Mouse (Mus musculus): ENCODE data around the gene Pigl. TPM values are rescaled to one million over a fixed set of nuclear protein-coding genes. Genes with fewer than 3 reads are reported as not detected.

The Pigl gene
- polyA plus RNA-seq (2015; fragmentation: Nextera tagmentation; extraction: Ambion mirVana), result 6.2 and 6.9 TPM in 2 replicates

DNA sequence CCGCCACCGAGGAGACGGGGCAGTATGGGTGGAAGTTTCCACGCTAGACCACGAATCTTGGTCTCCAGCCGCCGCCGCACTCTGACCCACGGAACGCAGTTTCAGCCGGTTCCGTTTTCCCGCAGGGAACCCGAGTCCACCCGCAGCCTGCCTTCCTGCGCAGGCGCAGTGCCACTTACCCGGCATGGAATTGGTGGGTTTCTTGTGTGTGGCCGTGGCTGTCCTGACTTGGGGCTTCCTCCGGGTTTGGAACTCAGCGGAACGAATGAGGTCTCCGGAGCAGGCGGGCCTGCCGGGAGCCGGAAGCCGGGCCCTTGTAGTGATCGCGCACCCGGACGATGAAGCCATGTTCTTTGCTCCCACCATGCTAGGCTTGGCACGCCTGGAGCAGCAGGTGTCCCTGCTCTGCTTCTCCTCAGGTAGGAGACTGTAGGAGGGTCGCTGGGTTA, at the start of gene Pigl, which contains the start of gene Ncor1:
Gene Pigl, plus strand, starts transcription at position 185 of the 449 bp plus-strand sequence.
Gene Ncor1, minus strand, starts transcription at position 266 of the 449 bp plus-strand sequence.
- under 1% methylated on average over 33 of the region's 33 CpGs for WGBS
- peak within 1 kb of the TSS; percentile 97 for H3K9ac ChIP-seq (replicated peaks; ENCODE audit: low read depth, low read length)
- ATAC-seq, result peak; percentile 51

DNA sequence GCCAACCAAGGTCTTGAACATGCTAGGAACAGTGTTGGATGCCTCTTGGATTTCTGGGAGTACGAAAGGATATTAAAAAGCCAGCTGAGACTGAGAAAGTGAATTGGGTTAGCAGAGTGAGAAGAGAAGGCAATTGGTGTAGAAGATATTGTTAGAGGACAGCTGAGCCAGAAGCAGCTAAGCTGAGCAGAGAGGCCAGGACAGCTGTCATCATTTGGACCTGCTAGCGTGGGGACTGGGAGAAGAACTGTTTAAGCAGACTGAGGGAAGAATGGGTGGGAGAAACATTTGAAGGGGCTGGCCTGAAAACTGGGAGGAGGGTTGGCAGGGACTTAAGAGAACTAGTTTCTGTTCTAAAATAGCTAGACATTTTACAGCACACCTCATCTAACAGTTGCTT, 49.4 kb upstream of the Pigl start:
- Histone ChIP-seq H3K36me3 (ENCODE audit: control insufficient read depth, insufficient read depth) (peaks cover 6% of the 10 kb centered on the region; the same call in 1 of the 2 replicates), H3K4me3 (replicated peaks; ENCODE audit: low read length) (no peak overlapping the region), H3K27me3 (replicated peaks; ENCODE audit: control insufficient read depth, insufficient read depth, low read length) (no peaks in the 10 kb centered on the region), H3K9ac (replicated peaks; ENCODE audit: low read depth, low read length) (no peak overlapping the region), H3K27ac (ENCODE audit: low read length) (no peak overlapping the region), H3K4me1 (replicated peaks; ENCODE audit: control insufficient read depth, insufficient read depth, low read length) (no peaks in the 10 kb centered on the region), H3K4me2 (ENCODE audit: low read length) (no peak overlapping the region), H3K9me3 (ENCODE audit: control insufficient read depth, low read length) (no peaks in the 10 kb centered on the region)
- 87% methylated on average over 2 of the region's 2 CpGs for WGBS
- no peak for ATAC-seq

More for the DNA sequence above, at the start of gene Pigl, which contains the start of gene Ncor1:
- Histone ChIP-seq H3K9me3 (ENCODE audit: control insufficient read depth, low read length) (no peaks in the 10 kb centered on the region), H3K27ac (ENCODE audit: low read length) (peak within 1 kb of the TSS; percentile 95), H3K4me2 (ENCODE audit: low read length) (peak within 1 kb of the TSS; percentile 78), H3K36me3 (ENCODE audit: control insufficient read depth, insufficient read depth) (no peaks in the 10 kb centered on the region), H3K27me3 (replicated peaks; ENCODE audit: control insufficient read depth, insufficient read depth, low read length) (no peaks in the 10 kb centered on the region), H3K4me1 (replicated peaks; ENCODE audit: control insufficient read depth, insufficient read depth, low read length) (peaks cover 8% of the 10 kb centered on the region), H3K4me3 (replicated peaks; ENCODE audit: low read length) (peak within 1 kb of the TSS; percentile 86)

DNA sequence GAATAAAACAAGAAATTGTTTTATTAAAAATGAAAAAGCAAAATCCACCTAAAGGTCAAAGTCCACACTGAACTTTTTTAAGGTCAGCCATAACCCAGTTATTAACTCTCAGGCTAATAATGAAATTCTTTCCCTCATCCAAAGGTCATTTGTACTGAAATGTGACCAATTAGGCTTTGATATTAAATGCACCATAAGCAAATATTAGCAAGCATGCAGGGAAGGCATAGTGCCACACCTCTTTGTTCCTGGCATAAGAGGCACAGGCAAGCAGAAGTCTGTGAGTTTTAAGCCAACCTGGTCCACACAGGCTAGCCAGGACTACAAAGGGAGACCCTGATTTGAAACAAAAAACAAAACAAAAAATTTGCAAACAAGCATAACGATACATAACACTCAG, 48.6 kb upstream of the Pigl start:
- H3K4me3 ChIP-seq (replicated peaks; ENCODE audit: low read length), result no peak overlapping the region
- H3K27me3 ChIP-seq (replicated peaks; ENCODE audit: control insufficient read depth, insufficient read depth, low read length), result no peaks in the 10 kb centered on the region
- no peaks in the 10 kb centered on the region for H3K4me1 ChIP-seq (replicated peaks; ENCODE audit: control insufficient read depth, insufficient read depth, low read length)
- no peaks in the 10 kb centered on the region for H3K9me3 ChIP-seq (ENCODE audit: control insufficient read depth, low read length)
- no peak for ATAC-seq
- peaks cover 7% of the 10 kb centered on the region; the same call in 1 of the 2 replicates for H3K36me3 ChIP-seq (ENCODE audit: control insufficient read depth, insufficient read depth)
- H3K9ac ChIP-seq (replicated peaks; ENCODE audit: low read depth, low read length), result no peak overlapping the region
- 100% methylated on average over 1 of the region's 1 CpGs for WGBS
- H3K4me2 ChIP-seq (ENCODE audit: low read length), result no peak overlapping the region
- no peak overlapping the region for H3K27ac ChIP-seq (ENCODE audit: low read length)

DNA sequence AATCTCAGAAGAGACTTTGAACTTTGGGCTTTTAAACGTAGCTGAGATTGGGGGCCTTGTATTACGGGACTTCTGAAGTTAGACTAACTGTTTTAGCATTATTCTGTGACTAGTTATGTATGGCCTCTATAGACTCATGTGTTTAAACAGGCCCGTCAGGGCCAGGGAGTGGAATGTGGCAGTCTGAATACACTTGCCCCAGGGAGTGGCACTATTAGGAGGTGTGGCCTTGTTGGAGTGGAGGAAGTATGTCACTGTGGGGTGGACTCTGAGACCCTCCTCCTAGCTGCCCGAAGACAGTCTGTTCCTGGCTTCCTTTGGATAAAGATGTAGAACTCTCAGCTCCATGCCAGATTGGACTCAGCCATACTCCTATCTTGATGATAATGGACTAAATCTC, 43.2 kb upstream of the Pigl start:
- no peaks in the 10 kb centered on the region for H3K27me3 ChIP-seq (replicated peaks; ENCODE audit: control insufficient read depth, insufficient read depth, low read length)
- H3K9ac ChIP-seq (replicated peaks; ENCODE audit: low read depth, low read length), result no peak overlapping the region
- no peaks in the 10 kb centered on the region for H3K9me3 ChIP-seq (ENCODE audit: control insufficient read depth, low read length)
- H3K4me1 ChIP-seq (replicated peaks; ENCODE audit: control insufficient read depth, insufficient read depth, low read length), result no peaks in the 10 kb centered on the region
- no peak for ATAC-seq
- H3K4me2 ChIP-seq (ENCODE audit: low read length), result no peak overlapping the region
- no peak overlapping the region for H3K4me3 ChIP-seq (replicated peaks; ENCODE audit: low read length)
- 85% methylated on average over 4 of the region's 4 CpGs for WGBS
- H3K27ac ChIP-seq (ENCODE audit: low read length), result no peak overlapping the region
- peaks cover 9% of the 10 kb centered on the region for H3K36me3 ChIP-seq (ENCODE audit: control insufficient read depth, insufficient read depth)

DNA sequence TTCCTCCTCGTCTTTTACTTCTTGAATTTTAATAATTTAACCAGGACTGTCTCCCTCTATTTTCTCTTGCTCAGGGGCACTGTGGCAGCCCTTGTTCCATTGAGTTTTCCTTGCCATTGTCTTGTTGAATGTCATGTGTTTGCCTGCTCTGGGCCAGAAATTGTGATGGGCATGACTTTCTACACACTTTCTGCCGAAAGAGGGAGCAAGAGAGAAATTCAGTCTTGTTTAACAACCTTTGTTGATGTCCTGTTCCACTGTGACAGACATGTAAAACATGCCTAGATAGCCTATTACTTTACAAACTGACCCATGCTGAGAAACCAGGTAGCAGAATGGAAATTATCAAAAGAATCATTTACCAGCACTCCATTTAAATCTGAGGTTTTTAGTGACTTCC, 33.7 kb upstream of the Pigl start:
- ATAC-seq, result no peak
- 58% methylated on average over 2 of the region's 2 CpGs for WGBS
- no peak overlapping the region for H3K27ac ChIP-seq (ENCODE audit: low read length)

DNA sequence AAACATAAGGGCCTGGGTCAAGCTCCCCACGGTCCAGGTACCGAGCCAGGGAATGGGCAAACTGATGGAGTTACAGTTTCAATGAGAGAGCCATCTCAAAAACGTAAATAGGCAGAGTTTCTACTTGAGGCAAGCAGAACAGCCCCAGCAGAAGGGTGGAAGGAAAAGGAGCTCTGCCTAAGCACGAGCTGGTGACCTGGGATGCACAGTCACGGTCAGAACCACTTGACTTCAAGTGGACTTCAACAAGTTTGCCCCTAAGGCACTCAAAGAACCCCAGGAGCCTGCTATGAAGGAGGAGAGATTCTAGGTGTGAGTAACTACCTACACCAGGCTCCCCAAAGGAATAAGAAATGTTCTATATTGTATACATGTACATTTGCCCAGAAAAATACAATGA, 32.0 kb upstream of the Pigl start:
- 85% methylated on average over 5 of the region's 5 CpGs for WGBS
- Histone ChIP-seq H3K9ac (replicated peaks; ENCODE audit: low read depth, low read length) (no peak overlapping the region), H3K27ac (ENCODE audit: low read length) (no peak overlapping the region), H3K4me1 (replicated peaks; ENCODE audit: control insufficient read depth, insufficient read depth, low read length) (no peaks in the 10 kb centered on the region), H3K27me3 (replicated peaks; ENCODE audit: control insufficient read depth, insufficient read depth, low read length) (no peaks in the 10 kb centered on the region), H3K4me2 (ENCODE audit: low read length) (no peak overlapping the region), H3K4me3 (replicated peaks; ENCODE audit: low read length) (no peak overlapping the region), H3K9me3 (ENCODE audit: control insufficient read depth, low read length) (no peaks in the 10 kb centered on the region), H3K36me3 (ENCODE audit: control insufficient read depth, insufficient read depth) (peaks cover 8% of the 10 kb centered on the region)
- no peak for ATAC-seq

More for the DNA sequence above, 33.7 kb upstream of the Pigl start:
- Histone ChIP-seq H3K9me3 (ENCODE audit: control insufficient read depth, low read length) (no peaks in the 10 kb centered on the region), H3K4me1 (replicated peaks; ENCODE audit: control insufficient read depth, insufficient read depth, low read length) (no peaks in the 10 kb centered on the region), H3K4me3 (replicated peaks; ENCODE audit: low read length) (no peak overlapping the region), H3K9ac (replicated peaks; ENCODE audit: low read depth, low read length) (no peak overlapping the region), H3K27me3 (replicated peaks; ENCODE audit: control insufficient read depth, insufficient read depth, low read length) (no peaks in the 10 kb centered on the region), H3K36me3 (ENCODE audit: control insufficient read depth, insufficient read depth) (peaks cover 6% of the 10 kb centered on the region), H3K4me2 (ENCODE audit: low read length) (no peak overlapping the region)

DNA sequence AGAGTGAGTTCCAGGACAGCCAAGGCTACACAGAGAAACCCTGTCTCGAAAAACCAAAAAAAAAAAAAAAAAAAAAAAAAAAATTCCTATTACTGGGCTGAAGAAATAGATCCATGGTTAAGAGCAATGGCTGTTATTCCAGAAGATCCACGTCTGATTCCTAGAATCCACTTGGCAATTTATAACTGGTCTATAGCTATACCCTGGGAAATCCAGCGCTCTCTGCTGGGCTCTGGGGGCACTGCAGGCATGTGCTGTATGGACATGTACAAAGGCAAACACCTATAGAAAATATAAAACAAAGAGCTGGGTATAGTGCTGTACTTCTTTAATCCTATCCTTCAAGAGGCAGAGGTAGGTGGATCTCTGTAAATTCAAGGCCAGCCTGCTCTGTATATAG, 31.2 kb upstream of the Pigl start:
- Histone ChIP-seq H3K27me3 (replicated peaks; ENCODE audit: control insufficient read depth, insufficient read depth, low read length) (no peaks in the 10 kb centered on the region), H3K4me1 (replicated peaks; ENCODE audit: control insufficient read depth, insufficient read depth, low read length) (no peaks in the 10 kb centered on the region), H3K27ac (ENCODE audit: low read length) (no peak overlapping the region), H3K36me3 (ENCODE audit: control insufficient read depth, insufficient read depth) (peaks cover 8% of the 10 kb centered on the region), H3K9me3 (ENCODE audit: control insufficient read depth, low read length) (no peaks in the 10 kb centered on the region), H3K4me2 (ENCODE audit: low read length) (no peak overlapping the region), H3K4me3 (replicated peaks; ENCODE audit: low read length) (no peak overlapping the region), H3K9ac (replicated peaks; ENCODE audit: low read depth, low read length) (no peak overlapping the region)
- 86% methylated on average over 2 of the region's 3 CpGs for WGBS
- no peak for ATAC-seq

DNA sequence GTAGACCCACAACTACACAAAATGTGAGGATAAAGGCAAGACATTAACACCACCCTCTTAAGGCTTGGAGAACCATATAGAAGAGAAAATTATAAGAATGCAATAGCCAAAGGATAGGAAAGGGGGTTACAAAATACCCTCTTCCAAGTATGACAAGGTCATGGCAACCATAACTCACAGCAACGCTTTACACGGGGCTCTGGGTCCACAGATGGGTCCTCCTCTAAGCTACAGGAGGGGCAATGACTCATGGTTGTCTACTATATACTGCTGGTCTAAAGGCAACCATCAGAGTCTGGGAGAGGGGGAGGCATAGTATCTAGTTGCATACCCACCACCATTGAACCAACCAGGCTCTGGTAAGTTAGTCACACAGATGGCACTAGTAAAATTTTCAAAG, 26.0 kb upstream of the Pigl start:
- H3K4me1 ChIP-seq (replicated peaks; ENCODE audit: control insufficient read depth, insufficient read depth, low read length), result no peaks in the 10 kb centered on the region
- no peak overlapping the region for H3K27ac ChIP-seq (ENCODE audit: low read length)
- H3K4me3 ChIP-seq (replicated peaks; ENCODE audit: low read length), result no peak overlapping the region
- no peaks in the 10 kb centered on the region for H3K9me3 ChIP-seq (ENCODE audit: control insufficient read depth, low read length)
- peaks cover 12% of the 10 kb centered on the region for H3K36me3 ChIP-seq (ENCODE audit: control insufficient read depth, insufficient read depth)
- WGBS, result 96% methylated on average over 2 of the region's 2 CpGs
- H3K4me2 ChIP-seq (ENCODE audit: low read length), result no peak overlapping the region
- no peaks in the 10 kb centered on the region for H3K27me3 ChIP-seq (replicated peaks; ENCODE audit: control insufficient read depth, insufficient read depth, low read length)
- no peak for ATAC-seq
- H3K9ac ChIP-seq (replicated peaks; ENCODE audit: low read depth, low read length), result no peak overlapping the region

DNA sequence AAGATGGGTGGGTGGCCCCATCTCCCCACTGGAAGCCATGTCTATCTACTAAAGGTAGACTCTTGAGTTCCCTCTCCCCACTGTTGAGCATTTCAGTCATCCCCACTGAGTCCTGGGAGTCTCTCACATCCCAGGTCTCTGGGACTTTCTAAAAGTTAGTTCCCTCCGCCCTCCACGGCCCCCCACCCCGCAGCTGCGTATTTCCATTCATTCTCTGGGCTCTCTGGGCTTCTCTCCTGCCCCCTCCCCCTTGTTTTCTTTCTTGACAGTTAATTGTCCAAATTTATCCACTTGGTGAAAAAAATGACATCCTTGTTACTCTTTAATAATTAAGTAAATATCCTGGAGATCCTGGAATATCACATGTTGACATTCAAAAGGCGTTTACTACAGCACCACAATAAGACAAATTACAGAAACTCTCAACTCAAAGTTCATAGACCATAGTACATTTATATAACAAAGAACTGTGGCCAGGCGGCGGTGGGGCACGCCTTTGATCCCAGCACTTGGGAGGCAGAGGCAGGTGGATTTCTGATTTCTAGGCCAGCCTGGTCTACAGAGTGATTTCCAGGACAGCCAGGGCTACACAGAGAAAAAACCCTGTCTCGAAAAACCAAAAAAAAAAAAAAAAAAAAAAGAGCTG, 17.5 kb upstream of the Pigl start:
- Histone ChIP-seq H3K27ac (ENCODE audit: low read length) (no peak overlapping the region), H3K36me3 (ENCODE audit: control insufficient read depth, insufficient read depth) (peaks cover 7% of the 10 kb centered on the region; the same call in 1 of the 2 replicates), H3K4me1 (replicated peaks; ENCODE audit: control insufficient read depth, insufficient read depth, low read length) (no peaks in the 10 kb centered on the region), H3K4me2 (ENCODE audit: low read length) (no peak overlapping the region), H3K4me3 (replicated peaks; ENCODE audit: low read length) (no peak overlapping the region), H3K9ac (replicated peaks; ENCODE audit: low read depth, low read length) (no peak overlapping the region), H3K27me3 (replicated peaks; ENCODE audit: control insufficient read depth, insufficient read depth, low read length) (no peaks in the 10 kb centered on the region), H3K9me3 (ENCODE audit: control insufficient read depth, low read length) (no peaks in the 10 kb centered on the region)
- 94% methylated on average over 9 of the region's 9 CpGs for WGBS
- ATAC-seq, result no peak
